Mouse (Mus musculus): ENCODE results near the gene Il20rb.

- peak; percentile 47 for TF ChIP-seq CTCF (conservative IDR thresholded peaks at IDR 0.05; ENCODE audit: low read length)
- TF ChIP-seq NANOG (IDR thresholded peaks at IDR 0.05; ENCODE audit: borderline replicate concordance, low read length) = no peak
- no peak for TF ChIP-seq POU5F1 (IDR thresholded peaks at IDR 0.05; ENCODE audit: borderline replicate concordance, low read length)
Observed at GRCm38 (mm10) chr9:100453944-100454663, 32.5 kb downstream of the Il20rb start.
